Mouse (Mus musculus): ENCODE measurements around the gene Abhd5.

DNA sequence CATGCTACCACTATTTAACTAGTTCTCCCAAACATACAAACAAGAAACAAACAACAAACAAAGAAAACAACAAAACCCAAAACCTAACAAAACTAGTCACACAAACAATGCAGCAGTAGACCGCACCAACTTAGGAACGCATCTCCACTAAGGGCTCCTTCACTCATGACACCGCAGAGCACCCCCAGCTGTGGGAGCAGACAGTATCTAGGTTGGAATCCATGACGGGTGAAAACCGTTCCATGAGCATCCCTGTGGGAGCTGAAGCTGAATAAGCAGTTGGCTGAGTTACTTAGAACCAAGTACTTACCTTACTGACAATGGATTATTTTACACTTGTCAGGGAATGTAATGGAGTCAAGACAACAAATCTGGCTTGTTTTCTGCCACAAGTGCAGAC is 5.3 kb upstream of the Abhd5 start:
- no peak for TF ChIP-seq CTCF (IDR thresholded peaks at IDR 0.05; ENCODE audit: low read depth, low read length)
- no peak for TF ChIP-seq TAL1 (conservative IDR thresholded peaks at IDR 0.05; ENCODE audit: low read depth, low read length)
- no peak for TF ChIP-seq GATA1 (IDR thresholded peaks at IDR 0.05; ENCODE audit: borderline replicate concordance, low read length)
